Mouse (Mus musculus) gastrocnemius, postnatal 36 days (tissue): ENCODE measurements around the gene As3mt. TPM values are rescaled to one million over a fixed set of nuclear protein-coding genes. Genes with fewer than 3 reads are reported as not detected.
"Not testable (repeated sequence)": the region's sequence is repeated elsewhere in the genome, so short reads cannot be mapped to it uniquely, and the experiment has no call there.

ENCODE experiments used
- DNase-seq, 2 experiments: peaks; one replicate each; pipeline ENCODE4 v3.0.0; 2022
- intact Hi-C: fragments of 180-260 bp; cut with DNase I; formaldehyde crosslinking; loops from one replicate; pipeline ENCODE4 v1.15.1; 2025
- total RNA-seq, 2 experiments: library from RNA; stranded (reverse); gene quantifications; 2 replicates each; pipeline ENCODE4 v1.2.3; 2021

The As3mt gene
- total RNA-seq, 2 experiments from 2014 or later = 79.6 to 84.9 TPM

GRCm38 (mm10) chr19:46771801-46772200 lies 64.5 kb downstream of the As3mt start:
- DNase-seq = no peak
- intact Hi-C loops = no loop called here

GRCm38 (mm10) chr19:46776391-46776790 lies 69.1 kb downstream of the As3mt start:
- intact Hi-C loops = no loop called here
- no peak for DNase-seq

GRCm38 (mm10) chr19:46776850-46777249 lies 69.6 kb downstream of the As3mt start:
- intact Hi-C loops = no loop called here

GRCm38 (mm10) chr19:46777928-46778680 lies 70.8 kb downstream of the As3mt start:
- intact Hi-C loops = no loop called here
- no peak for DNase-seq

More at GRCm38 (mm10) chr19:46776850-46777249, 69.6 kb downstream of the As3mt start:
- no peak for DNase-seq

- intact Hi-C loops, DNase-seq: not testable (repeated sequence)
Measured at GRCm38 (mm10) chr19:46779130-46779529, 71.9 kb downstream of the As3mt start.

GRCm38 (mm10) chr19:46784038-46784437 lies 76.8 kb downstream of the As3mt start:
- intact Hi-C loops = no loop called here

GRCm38 (mm10) chr19:46784502-46784901 lies 77.2 kb downstream of the As3mt start:
- intact Hi-C loops = no loop called here
- no peak for DNase-seq

More at GRCm38 (mm10) chr19:46784038-46784437, 76.8 kb downstream of the As3mt start:
- no peak for DNase-seq

- intact Hi-C loops = no loop called here
- no peak for DNase-seq
Measured at GRCm38 (mm10) chr19:46785633-46786032, 78.4 kb downstream of the As3mt start.

- intact Hi-C loops = no loop called here
- DNase-seq = no peak
Measured at GRCm38 (mm10) chr19:46789782-46790181, 82.5 kb downstream of the As3mt start.

Other genes starting within 250 kb of the As3mt start
- gene Trim8, start 205.8 kb upstream of the As3mt start, total RNA-seq = 10 to 100 TPM; 19.0 to 19.2 TPM
- 10 to 100 TPM; 44.6 to 60.8 TPM for gene Arl3, start 134.3 kb upstream of the As3mt start, total RNA-seq
- gene Sfxn2, start 134.1 kb upstream of the As3mt start, total RNA-seq = 1 to 10 TPM; 2.7 to 4.1 TPM
- gene Wbp1l, start 108.4 kb upstream of the As3mt start, total RNA-seq = 10 to 100 TPM; 56.2 to 66.2 TPM
- not detected for gene Cyp17a1, start 34.3 kb upstream of the As3mt start, total RNA-seq
- 10 to 100 TPM; 11.9 to 12.9 TPM for gene Borcs7, start 17.6 kb upstream of the As3mt start, total RNA-seq
- 1 to 10 TPM; 2.4 to 3.3 TPM for gene Cnnm2, start 54.1 kb downstream of the As3mt start, total RNA-seq